Mouse (Mus musculus): ENCODE results near the gene Inhbb. TPM values are rescaled to one million over a fixed set of nuclear protein-coding genes. Genes with fewer than 3 reads are reported as not detected.
A peak's percentile ranks its signal among the peaks of the same experiment; 100 is the strongest.

Gene Inhbb
- polyA plus RNA-seq (2012; rRNA removed) = 6.0 and 7.4 TPM in 2 replicates

DNA sequence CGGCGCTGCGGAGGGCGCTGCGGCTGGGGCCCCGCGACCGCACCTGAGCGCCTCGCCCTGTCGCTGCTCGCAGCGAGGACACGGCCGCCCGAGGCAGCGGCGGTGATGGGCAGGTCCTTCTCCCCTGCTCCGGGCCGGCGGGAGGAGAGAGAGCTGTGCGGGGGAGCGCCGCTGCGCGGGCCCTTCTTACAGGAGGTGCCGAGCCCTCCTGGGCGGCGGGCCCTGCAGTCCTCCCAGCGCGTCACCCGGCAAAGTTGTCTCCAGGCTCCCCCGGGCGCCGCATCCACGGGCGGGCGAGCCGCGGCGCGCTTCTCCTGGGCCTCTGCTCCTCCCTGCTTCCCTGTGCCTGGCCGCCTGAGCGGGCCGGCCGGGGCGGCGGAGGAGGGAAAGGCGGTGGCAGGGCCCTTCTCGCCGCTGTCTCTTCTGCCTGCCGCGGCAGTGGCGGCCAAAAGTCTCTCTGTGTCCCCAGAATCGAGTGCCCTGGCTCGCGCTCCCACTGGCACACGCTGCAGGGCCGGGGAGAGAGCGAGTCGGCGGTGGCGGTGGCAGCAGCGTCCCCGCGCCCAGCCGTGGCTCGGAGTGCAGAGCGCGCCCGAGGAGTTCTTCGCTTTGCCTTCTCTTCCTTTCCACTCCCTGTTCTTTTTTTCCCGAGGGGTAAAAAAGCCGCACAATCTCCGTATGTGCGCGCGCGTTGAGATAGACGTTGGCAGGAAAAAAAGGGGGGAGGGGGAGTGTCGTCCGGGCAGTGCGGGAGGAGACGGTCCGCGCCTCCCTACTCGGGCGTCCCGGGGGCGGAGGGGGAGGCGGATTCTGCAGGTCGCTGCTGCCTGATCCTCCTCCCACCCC, at the start of gene Inhbb:
Gene Inhbb, minus strand, starts transcription at position 673 of the 846 bp plus-strand sequence.
- DNase-seq (ENCODE audit: low read depth) = peak; percentile 80
- no peak for TF ChIP-seq CTCF (IDR thresholded peaks at IDR 0.05; ENCODE audit: borderline replicate concordance, extremely low read depth, insufficient read depth, insufficient read length)
- no peak for TF ChIP-seq POLR2A (IDR thresholded peaks at IDR 0.05; ENCODE audit: borderline replicate concordance, extremely low read depth, insufficient read depth, insufficient read length, poor library complexity, severe bottlenecking)

DNA sequence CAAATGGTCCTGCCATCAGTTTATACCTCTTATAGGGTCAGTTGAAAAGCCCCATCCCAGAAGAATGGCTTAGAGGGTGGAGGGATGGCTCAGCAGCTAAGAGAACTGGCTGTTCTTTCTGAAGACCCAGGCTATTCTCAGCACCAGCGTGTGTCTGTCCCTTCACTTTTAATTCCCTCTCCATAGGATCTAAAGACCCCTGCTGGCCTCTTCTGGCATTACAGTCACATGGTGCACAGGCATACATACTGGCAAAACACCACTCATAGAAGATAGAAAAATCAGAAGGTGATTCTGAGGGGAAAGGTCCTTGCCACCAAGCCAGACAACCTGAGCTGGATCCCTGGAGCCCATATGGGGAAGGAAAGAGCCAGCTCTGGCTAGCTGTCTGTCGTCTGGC, 41.3 kb upstream of the Inhbb start:
- TF ChIP-seq POLR2A (IDR thresholded peaks at IDR 0.05; ENCODE audit: borderline replicate concordance, extremely low read depth, insufficient read depth, insufficient read length, poor library complexity, severe bottlenecking) (no peak), CTCF (IDR thresholded peaks at IDR 0.05; ENCODE audit: borderline replicate concordance, extremely low read depth, insufficient read depth, insufficient read length) (peak; percentile 64; the same call in 1 of the 2 replicates)
- DNase-seq (ENCODE audit: low read depth) = peak; percentile 61

DNA sequence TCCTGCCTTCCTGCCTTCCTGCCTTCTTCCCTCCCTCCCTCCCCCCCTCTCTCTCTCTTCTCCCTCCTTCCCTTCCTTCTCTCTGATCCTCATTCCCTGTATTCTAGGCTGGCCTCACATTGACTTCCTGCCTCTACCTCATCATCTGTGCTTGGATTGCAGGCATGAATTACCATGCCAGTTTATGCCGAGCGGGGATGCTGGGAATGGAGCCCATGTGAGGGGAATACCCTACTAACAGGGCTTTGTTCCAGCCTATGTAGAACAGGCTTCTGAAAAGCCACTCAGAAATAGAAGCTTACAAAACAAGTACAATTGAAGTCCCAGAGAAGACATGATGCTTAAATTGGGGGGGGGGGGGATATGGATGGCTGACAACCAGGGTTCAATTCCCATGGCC, 38.0 kb upstream of the Inhbb start:
- DNase-seq (ENCODE audit: low read depth) = peak; percentile 68
- TF ChIP-seq POLR2A (IDR thresholded peaks at IDR 0.05; ENCODE audit: borderline replicate concordance, extremely low read depth, insufficient read depth, insufficient read length, poor library complexity, severe bottlenecking) (no peak), CTCF (IDR thresholded peaks at IDR 0.05; ENCODE audit: borderline replicate concordance, extremely low read depth, insufficient read depth, insufficient read length) (no peak)

DNA sequence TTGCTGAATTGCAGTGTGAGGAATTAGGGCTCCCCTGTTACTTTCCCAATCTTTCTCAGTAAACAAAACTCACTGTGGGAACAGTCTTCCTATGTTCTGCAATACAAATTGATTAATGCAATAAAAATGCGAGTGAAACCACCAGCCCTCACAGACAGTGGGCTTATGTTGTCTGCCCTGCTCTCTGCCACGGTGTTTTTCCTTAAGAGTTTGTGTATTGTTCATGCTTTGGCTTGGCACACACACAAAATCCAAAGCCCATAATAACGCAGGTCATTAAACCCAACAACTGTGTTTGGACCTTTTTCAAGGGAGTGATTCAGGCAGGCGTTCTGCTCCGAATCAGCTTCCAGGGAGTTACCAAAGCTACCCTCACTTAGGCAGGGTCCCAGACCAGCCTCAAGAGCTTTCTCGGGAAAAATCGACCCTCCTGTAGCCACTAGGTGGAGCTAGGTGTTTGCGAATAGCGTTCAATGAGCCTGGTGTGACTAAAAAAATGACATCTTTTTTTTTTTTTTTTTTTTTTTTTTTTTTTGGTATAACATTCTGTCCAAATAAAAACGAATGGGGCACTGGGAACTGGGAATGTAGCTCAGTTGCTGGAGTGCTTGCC, 36.1 kb upstream of the Inhbb start:
- DNase-seq (ENCODE audit: low read depth) = peak; percentile 89
- TF ChIP-seq POLR2A (IDR thresholded peaks at IDR 0.05; ENCODE audit: borderline replicate concordance, extremely low read depth, insufficient read depth, insufficient read length, poor library complexity, severe bottlenecking) (no peak), CTCF (IDR thresholded peaks at IDR 0.05; ENCODE audit: borderline replicate concordance, extremely low read depth, insufficient read depth, insufficient read length) (peak; percentile 77)

DNA sequence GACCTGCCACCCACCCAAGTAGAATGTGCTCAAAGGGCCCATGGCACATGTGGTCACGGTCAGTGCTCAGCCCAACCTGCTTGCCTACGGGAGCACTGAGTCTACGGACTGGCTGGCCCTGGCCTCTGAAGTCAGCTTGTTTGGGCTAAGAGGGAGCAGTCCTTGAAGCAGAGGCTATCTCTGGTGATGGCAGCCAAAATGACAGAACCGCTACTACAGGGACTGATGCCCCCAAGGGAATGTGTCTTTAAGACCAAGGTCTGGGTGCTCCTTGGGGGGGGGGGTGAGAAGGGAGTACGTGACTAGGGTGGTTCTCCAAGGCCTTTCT, 35.4 kb upstream of the Inhbb start:
- TF ChIP-seq CTCF (IDR thresholded peaks at IDR 0.05; ENCODE audit: borderline replicate concordance, extremely low read depth, insufficient read depth, insufficient read length) = no peak
- no peak for TF ChIP-seq POLR2A (IDR thresholded peaks at IDR 0.05; ENCODE audit: borderline replicate concordance, extremely low read depth, insufficient read depth, insufficient read length, poor library complexity, severe bottlenecking)
- peak; percentile 42 for DNase-seq (ENCODE audit: low read depth)

DNA sequence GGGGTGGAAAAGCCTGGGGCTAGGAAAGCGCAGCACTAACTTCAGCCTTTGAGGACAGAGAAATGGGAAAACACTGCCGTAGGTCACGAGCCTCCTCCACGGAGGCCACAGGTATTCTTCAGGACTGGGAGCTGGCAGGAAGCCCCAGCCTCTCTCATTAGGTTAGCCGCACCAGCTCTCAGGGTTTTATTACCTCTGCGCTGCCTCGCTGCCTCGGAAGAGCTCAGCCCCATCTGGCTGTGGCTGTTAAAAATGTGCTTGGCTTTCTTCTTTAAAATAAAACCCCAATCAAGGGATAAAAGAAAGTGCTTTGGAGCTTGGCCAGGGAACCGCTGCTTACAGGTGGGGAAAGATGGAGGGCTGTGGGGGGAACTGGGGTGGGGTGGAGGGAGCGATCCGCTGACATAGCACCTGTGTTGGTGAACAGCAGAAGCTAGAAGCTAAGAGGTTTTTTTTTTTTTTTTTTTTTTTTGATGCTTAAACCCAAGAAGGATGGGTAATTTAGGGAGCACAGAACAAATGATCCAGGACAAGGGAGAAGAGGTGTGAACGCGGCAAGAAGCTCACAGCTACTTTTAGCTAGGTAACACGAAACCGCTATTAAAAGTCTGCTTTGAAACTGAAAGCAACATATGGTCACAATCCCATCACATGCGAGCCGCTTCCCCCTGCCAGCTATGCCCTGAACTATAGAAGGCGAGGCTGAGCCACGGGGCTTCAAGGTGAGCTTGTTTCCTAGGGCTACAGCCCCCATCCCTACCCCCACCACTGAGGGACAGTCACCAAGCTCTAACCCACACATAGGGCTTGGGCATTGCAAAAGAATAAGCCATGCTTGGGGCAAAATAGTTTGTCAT, 34.9 kb upstream of the Inhbb start:
- DNase-seq (ENCODE audit: low read depth) = peak; percentile 67

DNA sequence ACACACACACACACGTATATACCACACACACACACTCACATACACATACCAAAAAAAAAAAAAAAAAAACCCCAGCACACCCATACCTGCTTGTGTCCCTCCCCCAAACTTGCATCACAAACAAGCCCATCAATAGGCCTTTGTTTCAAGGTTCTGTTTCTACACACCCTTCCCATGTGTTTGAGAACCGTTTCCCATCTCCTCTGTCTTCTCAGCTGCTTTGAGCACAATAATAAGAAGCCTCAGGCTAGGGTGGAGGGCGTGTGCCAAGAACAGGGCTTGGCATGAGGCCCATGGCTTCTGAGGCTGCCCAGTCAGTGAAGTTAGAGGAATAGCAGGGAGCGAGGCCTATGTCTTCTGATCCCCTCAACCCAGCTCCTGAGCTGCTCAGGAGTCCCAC, 31.7 kb upstream of the Inhbb start:
- DNase-seq (ENCODE audit: low read depth) = peak; percentile 79
- TF ChIP-seq CTCF (IDR thresholded peaks at IDR 0.05; ENCODE audit: borderline replicate concordance, extremely low read depth, insufficient read depth, insufficient read length) = no peak

More for the DNA sequence above, 34.9 kb upstream of the Inhbb start:
- TF ChIP-seq POLR2A (IDR thresholded peaks at IDR 0.05; ENCODE audit: borderline replicate concordance, extremely low read depth, insufficient read depth, insufficient read length, poor library complexity, severe bottlenecking) (no peak), CTCF (IDR thresholded peaks at IDR 0.05; ENCODE audit: borderline replicate concordance, extremely low read depth, insufficient read depth, insufficient read length) (no peak)

DNA sequence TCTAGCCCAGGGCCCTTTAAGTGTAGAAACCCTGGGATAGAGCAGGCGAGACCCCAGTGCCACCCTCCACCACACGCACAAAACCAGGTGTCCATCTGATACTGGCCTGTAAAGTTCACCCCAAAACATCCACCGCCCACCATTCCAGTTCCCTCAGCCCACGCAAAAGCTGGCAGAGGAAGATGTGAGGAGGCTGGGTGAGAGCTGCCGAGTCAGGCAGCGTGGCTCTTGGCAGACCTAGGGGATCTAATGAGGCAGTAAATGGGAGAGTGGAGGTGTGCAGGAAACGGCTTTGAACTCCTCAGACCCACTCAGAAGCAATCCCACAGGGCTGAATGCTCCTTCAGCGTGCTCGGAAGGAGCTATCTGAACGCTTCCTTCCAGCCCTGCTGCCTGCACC, 29.4 kb upstream of the Inhbb start:
- TF ChIP-seq POLR2A (IDR thresholded peaks at IDR 0.05; ENCODE audit: borderline replicate concordance, extremely low read depth, insufficient read depth, insufficient read length, poor library complexity, severe bottlenecking) (no peak), CTCF (IDR thresholded peaks at IDR 0.05; ENCODE audit: borderline replicate concordance, extremely low read depth, insufficient read depth, insufficient read length) (no peak)
- peak; percentile 37 for DNase-seq (ENCODE audit: low read depth)

DNA sequence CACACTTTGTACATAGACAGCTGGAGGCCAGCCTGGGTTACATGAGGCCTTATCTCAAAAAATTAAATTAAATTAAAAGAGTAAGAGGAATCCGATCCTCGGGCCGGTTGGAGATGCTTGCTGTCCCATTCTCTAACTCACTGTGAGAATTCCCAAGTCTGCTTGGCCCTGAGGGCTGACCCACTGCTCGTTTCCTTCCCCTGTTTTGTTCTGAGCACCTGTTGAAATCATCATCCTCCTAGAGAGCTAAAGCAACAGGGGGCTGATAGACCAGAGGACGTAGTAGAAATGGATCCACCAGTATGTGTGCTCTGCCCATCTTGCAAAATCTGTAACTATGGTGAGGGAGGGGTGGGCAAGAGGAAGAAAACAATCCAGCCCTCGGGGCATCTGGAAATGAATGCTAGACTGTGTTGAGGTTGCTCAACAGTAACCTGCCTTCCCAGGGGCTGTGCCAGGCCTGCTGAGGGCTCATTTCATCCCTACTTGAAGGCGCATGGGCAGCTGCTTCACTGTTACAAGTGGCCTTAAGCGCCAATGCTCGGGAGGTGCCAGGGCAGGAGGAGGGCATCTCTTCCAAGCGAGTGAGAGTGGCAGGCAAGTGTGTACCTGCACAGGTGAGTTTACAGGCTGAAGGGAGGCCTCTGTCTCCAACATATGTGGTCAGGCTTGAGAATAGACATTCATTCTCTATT, 28.8 kb upstream of the Inhbb start:
- no peak for DNase-seq (ENCODE audit: low read depth)
- TF ChIP-seq POLR2A (IDR thresholded peaks at IDR 0.05; ENCODE audit: borderline replicate concordance, extremely low read depth, insufficient read depth, insufficient read length, poor library complexity, severe bottlenecking) = no peak
- TF ChIP-seq CTCF (IDR thresholded peaks at IDR 0.05; ENCODE audit: borderline replicate concordance, extremely low read depth, insufficient read depth, insufficient read length) = no peak

DNA sequence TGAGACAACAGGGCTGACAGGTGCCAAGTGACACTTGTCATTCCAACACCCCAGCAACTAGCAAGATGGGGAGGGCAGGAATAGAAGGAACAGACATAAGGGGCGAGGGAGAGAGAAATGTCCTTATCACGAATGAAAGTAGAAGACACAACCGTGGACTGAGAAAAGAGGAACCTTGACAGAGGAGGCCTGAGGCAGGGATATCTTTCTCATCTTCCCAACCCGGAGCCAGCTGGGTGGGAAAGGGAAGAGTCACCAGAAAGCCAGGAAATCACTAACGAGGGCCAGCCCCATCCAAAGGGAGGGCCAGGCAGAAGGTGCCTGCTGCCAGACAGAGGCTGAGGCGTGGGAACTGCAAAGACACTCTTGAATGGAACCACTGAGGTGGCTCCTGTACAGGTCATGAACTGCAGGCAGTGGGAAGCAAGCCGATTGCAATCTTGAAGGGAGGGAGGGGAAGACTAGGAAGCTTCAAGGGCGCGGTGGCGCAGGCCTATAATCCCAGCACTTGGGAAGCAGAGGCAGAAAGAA, 24.8 kb upstream of the Inhbb start:
- DNase-seq (ENCODE audit: low read depth) = no peak
- TF ChIP-seq POLR2A (IDR thresholded peaks at IDR 0.05; ENCODE audit: borderline replicate concordance, extremely low read depth, insufficient read depth, insufficient read length, poor library complexity, severe bottlenecking) (no peak), CTCF (IDR thresholded peaks at IDR 0.05; ENCODE audit: borderline replicate concordance, extremely low read depth, insufficient read depth, insufficient read length) (no peak)
